Comparison of ENCODE assay signal across 18 mouse cellular contexts in the genomic region with DNA sequence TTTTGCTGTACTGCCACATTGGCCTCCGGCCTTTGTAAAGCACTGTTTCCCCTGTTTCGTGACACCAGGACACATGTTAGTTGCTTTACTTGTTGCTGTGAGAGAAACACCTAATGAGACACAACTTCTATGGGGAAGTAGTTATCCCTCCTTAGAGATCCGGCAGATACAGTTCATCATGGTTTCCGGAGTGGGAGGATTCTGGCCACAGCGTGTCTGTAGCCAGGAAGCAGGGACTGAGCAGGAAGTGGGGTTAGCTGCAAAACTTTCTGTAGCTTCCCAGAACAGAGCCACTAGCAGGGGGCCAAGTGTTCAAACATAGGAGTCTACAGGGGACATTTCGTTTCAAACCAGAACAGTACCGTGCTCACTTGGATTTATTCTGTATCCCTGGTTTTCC.
DNase-seq lines count a peak whose midpoint lies in the region; ATAC-seq and TF ChIP-seq lines count a peak whose summit lies in the region.
"Had no signal": no experiment of that assay in that cellular context is flagged by ENCODE, and none has a peak within 500 bp of the region (broad histone marks: within the 10 kb centered on the region; RNA-seq: fewer than 3 reads in every experiment).

No protein-coding gene starts in this region.

- 86% methylated on average over 7 of the region's 7 CpGs for WGBS in forebrain, postnatal 0 days

- H3K27ac ChIP-seq in left cerebral cortex, adult 2 months = peak overlapping the region; percentile 3; the same call in 1 of the 2 replicates
- H3K27ac ChIP-seq in forebrain, postnatal 0 days (ENCODE audit: low read depth, low read length) = no peak overlapping the region
- H3K27ac ChIP-seq: embryonic facial prominence, embryonic 13.5 days; hindbrain, embryonic 12.5 days; liver, embryonic 12.5 days; macrophage; neural tube, embryonic 13.5 days; stomach, embryonic 15.5 days had no signal

- peak; percentile 81 for ATAC-seq in CD4-positive, CD25-positive, alpha-beta regulatory T cell, adult 4 months
- no peak for ATAC-seq in forebrain, postnatal 0 days
- ATAC-seq: intestine, embryonic 16.5 days; liver, embryonic 12.5 days had no signal

- no peak overlapping the region for H3K4me2 ChIP-seq in forebrain, postnatal 0 days (ENCODE audit: low read depth)
- H3K4me2 ChIP-seq: embryonic facial prominence, embryonic 13.5 days; hindbrain, embryonic 12.5 days; liver, embryonic 12.5 days; neural tube, embryonic 13.5 days; stomach, embryonic 15.5 days had no signal

- H3K9me3 ChIP-seq in forebrain, postnatal 0 days (ENCODE audit: low read length) = no peaks in the 10 kb centered on the region
- H3K9me3 ChIP-seq: embryonic facial prominence, embryonic 13.5 days; hindbrain, embryonic 12.5 days; liver, embryonic 12.5 days; neural tube, embryonic 13.5 days; stomach, embryonic 15.5 days had no signal

- intact Hi-C loops in left cerebral cortex, adult 2 months (cut with DNase I) = no loop called here
- intact Hi-C loops in left cerebral cortex, postnatal 4 days (cut with DNase I) = no loop called here

- DNase-seq in left cerebral cortex, adult 2 months (ENCODE audit: extremely low spot score in 1 of 2, low spot score in 2 of 2) = no peak
- DNase-seq in left cerebral cortex, postnatal 4 days = no peak
- DNase-seq in induced T-regulatory cell, adult 2 months (ENCODE audit: low read depth) = peak; percentile 23
- DNase-seq in thymus, postnatal 10 days (ENCODE audit: low spot score in 2 of 2) = peak; percentile 8 to 31
- no peak for DNase-seq in c-Kit-positive CD71-positive TER-119-positive erythroid progenitor cells, embryonic 14.5 days (ENCODE audit: low spot score)
- DNase-seq in forebrain, postnatal 0 days = no peak
- no peak for DNase-seq in kidney, postnatal 36 days
- DNase-seq: cerebellum, adult 11 months; kidney, postnatal 10 days; retina, postnatal 1 day had no signal

- H3K4me3 ChIP-seq in left cerebral cortex, adult 2 months = no peak overlapping the region
- no peak overlapping the region for H3K4me3 ChIP-seq in forebrain, postnatal 0 days (ENCODE audit: low read depth, low read length)
- H3K4me3 ChIP-seq: embryonic facial prominence, embryonic 13.5 days; hindbrain, embryonic 12.5 days; liver, embryonic 12.5 days; neural tube, embryonic 13.5 days; stomach, embryonic 15.5 days had no signal

- no peak overlapping the region for H3K9ac ChIP-seq in forebrain, postnatal 0 days
- H3K9ac ChIP-seq: embryonic facial prominence, embryonic 13.5 days; hindbrain, embryonic 12.5 days; liver, embryonic 12.5 days; neural tube, embryonic 13.5 days; stomach, embryonic 15.5 days had no signal

- H3K4me1 ChIP-seq in forebrain, postnatal 0 days (ENCODE audit: insufficient read depth) = no peaks in the 10 kb centered on the region
- H3K4me1 ChIP-seq: embryonic facial prominence, embryonic 13.5 days; hindbrain, embryonic 12.5 days; neural tube, embryonic 13.5 days; stomach, embryonic 15.5 days had no signal

- no peak for TF ChIP-seq CTCF in left cerebral cortex, adult 2 months (IDR thresholded peaks at IDR 0.05)
- TF ChIP-seq CTCF in forebrain, postnatal 0 days (IDR thresholded peaks at IDR 0.05; ENCODE audit: low read depth) = no peak

- no peaks in the 10 kb centered on the region for H3K36me3 ChIP-seq in forebrain, postnatal 0 days (ENCODE audit: insufficient read depth)
- H3K36me3 ChIP-seq: embryonic facial prominence, embryonic 13.5 days; hindbrain, embryonic 12.5 days; liver, embryonic 12.5 days; neural tube, embryonic 13.5 days; stomach, embryonic 15.5 days had no signal

- H3K27me3 ChIP-seq in forebrain, postnatal 0 days (ENCODE audit: insufficient read depth, low read length) = no peaks in the 10 kb centered on the region
- H3K27me3 ChIP-seq: hindbrain, embryonic 12.5 days; liver, embryonic 12.5 days; neural tube, embryonic 13.5 days; stomach, embryonic 15.5 days had no signal

Comparison
In these comparisons a context has a peak if more than half of its experiments do, and no peak if none do; other contexts are left out.
1. DNase-seq: peak in induced T-regulatory cell, adult 2 months (single experiment) and thymus, postnatal 10 days (2 of 2); none in left cerebral cortex, adult 2 months (0 of 2), left cerebral cortex, postnatal 4 days (single experiment), c-Kit-positive CD71-positive TER-119-positive erythroid progenitor cells, embryonic 14.5 days (single experiment), forebrain, postnatal 0 days (single experiment) and kidney, postnatal 36 days (0 of 2).